Mouse (Mus musculus) 416B (cell line): Measurements from ENCODE around the gene Spdya.
"Not testable (repeated sequence)": the region's sequence is repeated elsewhere in the genome, so short reads cannot be mapped to it uniquely, and the experiment has no call there.

Experiments
- DNase-seq: peaks from one replicate; pipeline ENCODE4 v3.0.0; 2011; ENCODE audit warnings: low read depth

Gene Spdya

GRCm38 (mm10) chr17:71633350-71633749 is 81.5 kb downstream of the Spdya start:
- no peak for DNase-seq

- DNase-seq, result no peak
Observed at GRCm38 (mm10) chr17:71636786-71637185, 84.9 kb downstream of the Spdya start.

- no peak for DNase-seq
Observed at GRCm38 (mm10) chr17:71637750-71638265, 85.9 kb downstream of the Spdya start.

- DNase-seq, result not testable (repeated sequence)
Observed at GRCm38 (mm10) chr17:71639056-71639455, 87.2 kb downstream of the Spdya start.
